Mouse (Mus musculus) kidney, postnatal 0 days (tissue): Measurements from ENCODE around the gene Spag5. TPM values are rescaled to one million over a fixed set of nuclear protein-coding genes. Genes with fewer than 3 reads are reported as not detected.

Experiments used
- ATAC-seq: fragments of 200-750 bp; cut with Nextera tagmentation; replicated peaks from 2 replicates; pipeline ENCODE4 v1.8.0; 2017; ENCODE audit warnings: low read depth, moderate number of reproducible peaks, moderate TSS enrichment, moderate library complexity; ENCODE audit not compliant: low FRiP score
- DNase-seq: peaks from one replicate; pipeline ENCODE4 v3.0.0-alpha.2; 2016; ENCODE audit warnings: low spot score
- H3K27ac ChIP-seq: fragments of 300-500 bp; sonication (generic); 2 replicates; pipeline ENCODE4 v1.5.1; 2014; ENCODE audit warnings: mild to moderate bottlenecking
- H3K27me3 ChIP-seq: fragments of 300-500 bp; sonication (generic); 2 replicates; pipeline ENCODE4 v1.6.1; 2014; ENCODE audit warnings: low read length, mixed read lengths; ENCODE audit not compliant: insufficient read depth
- H3K36me3 ChIP-seq: fragments of 300-500 bp; sonication (generic); 2 replicates; pipeline ENCODE4 v1.6.1; 2014; ENCODE audit warnings: low read length, mixed read lengths; ENCODE audit not compliant: insufficient read depth
- H3K4me1 ChIP-seq: fragments of 300-500 bp; sonication (generic); replicated peaks from 2 replicates; pipeline ENCODE4 v1.6.1; 2014; ENCODE audit warnings: antibody characterized with exemption, low read length, mixed read lengths; ENCODE audit not compliant: insufficient read depth
- H3K4me2 ChIP-seq: fragments of 300-500 bp; sonication (generic); 2 replicates; pipeline ENCODE4 v1.6.1; 2014; ENCODE audit warnings: mild to moderate bottlenecking, low read length, moderate library complexity, mixed read lengths
- H3K4me3 ChIP-seq: fragments of 300-500 bp; sonication (generic); replicated peaks from 2 replicates; pipeline ENCODE4 v1.5.1; 2014; ENCODE audit warnings: low read depth, low read length
- H3K9ac ChIP-seq: fragments of 300-500 bp; sonication (generic); 2 replicates; pipeline ENCODE4 v1.6.1; 2014; ENCODE audit warnings: low read depth, low read length
- H3K9me3 ChIP-seq: fragments of 300-500 bp; sonication (generic); replicated peaks from 2 replicates; pipeline ENCODE4 v1.6.1; 2016; ENCODE audit warnings: low read length, inconsistent platforms, mixed read lengths
- CTCF ChIP-seq: IDR thresholded peaks from 2 replicates; pipeline ENCODE4 v1.5.1; 2016; ENCODE audit warnings: antibody characterized with exemption, low read depth, mild to moderate bottlenecking, moderate library complexity
- WGBS: fragments of 180-500 bp; shearing (Covaris S2); extraction: QIAGEN DNeasy Blood & Tissue Kit; methylation state at CpG from one replicate; pipeline ENCODE4 v1.1.7; 2014; 5-methylcytosine and 5-hydroxymethylcytosine counted together
- polyA plus RNA-seq: library from polyadenylated mRNA; unstranded; fragments of >200 nt; fragmentation: Nextera tagmentation; extraction: Ambion mirVana; gene quantifications from 2 replicates; pipeline ENCODE4 v1.2.1, GENCODE M21; 2015

The Spag5 gene
- polyA plus RNA-seq, 1 experiment from 2014 or later = 12.4 TPM

GRCm38 (mm10) chr11:78327634-78328511 is 26.5 kb downstream of the Spag5 start, which contains the start of gene Pigs:
Pigs (plus strand) TSS chr11:78328415.
- Histone ChIP-seq H3K27me3 (no peaks in the 10 kb centered on the region), H3K4me2 (peak within 1 kb of the TSS; percentile 81), H3K27ac (peak within 1 kb of the TSS; percentile 58; the same call in 1 of the 2 replicates), H3K4me3 (peak within 1 kb of the TSS; percentile 86), H3K9me3 (no peaks in the 10 kb centered on the region), H3K36me3 (peaks cover 2% of the 10 kb centered on the region; the same call in 1 of the 2 replicates), H3K9ac (peak within 1 kb of the TSS; percentile 73), H3K4me1 (0 out of 2 replicates have a peak, but pooled peaks cover 3% of the 10 kb centered on the region)
- peak; percentile 33 for TF ChIP-seq CTCF
- ATAC-seq (peak; percentile 93), DNase-seq (peak; percentile 97)
- WGBS = 11% methylated on average over 37 of the region's 37 CpGs

- Histone ChIP-seq H3K9ac (peak overlapping the region; percentile 73), H3K36me3 (peaks cover 2% of the 10 kb centered on the region; the same call in 1 of the 2 replicates), H3K27me3 (no peaks in the 10 kb centered on the region), H3K4me2 (peak overlapping the region; percentile 81), H3K27ac (no peak overlapping the region), H3K4me1 (0 out of 2 replicates have a peak, but pooled peaks cover 3% of the 10 kb centered on the region), H3K4me3 (peak overlapping the region; percentile 86), H3K9me3 (no peaks in the 10 kb centered on the region)
- DNase-seq (no peak), ATAC-seq (peak; percentile 68)
- WGBS = under 1% methylated on average over 39 of the region's 41 CpGs
- no peak for TF ChIP-seq CTCF
Measured at GRCm38 (mm10) chr11:78328512-78329056, 27.3 kb downstream of the Spag5 start.

- H3K4me1 ChIP-seq = 0 out of 2 replicates have a peak, but pooled peaks cover 3% of the 10 kb centered on the region
- no peak overlapping the region for H3K4me2 ChIP-seq
- no peaks in the 10 kb centered on the region for H3K9me3 ChIP-seq
- H3K4me3 ChIP-seq = no peak overlapping the region
- no peak overlapping the region for H3K27ac ChIP-seq
- WGBS = 88% methylated on average over 12 of the region's 12 CpGs
- H3K27me3 ChIP-seq = no peaks in the 10 kb centered on the region
- peaks cover 14% of the 10 kb centered on the region; the same call in 1 of the 2 replicates for H3K36me3 ChIP-seq
- no peak for TF ChIP-seq CTCF
- no peak overlapping the region for H3K9ac ChIP-seq
- ATAC-seq (no peak), DNase-seq (no peak)
Measured at GRCm38 (mm10) chr11:78332676-78333075, 31.3 kb downstream of the Spag5 start.

- DNase-seq (no peak), ATAC-seq (no peak)
- H3K36me3 ChIP-seq = peaks cover 17% of the 10 kb centered on the region; the same call in 1 of the 2 replicates
- no peak for TF ChIP-seq CTCF
- H3K9ac ChIP-seq = no peak overlapping the region
- no peak overlapping the region for H3K4me3 ChIP-seq
- no peaks in the 10 kb centered on the region for H3K27me3 ChIP-seq
- no peak overlapping the region for H3K4me2 ChIP-seq
- H3K4me1 ChIP-seq = 0 out of 2 replicates have a peak, but pooled peaks cover 3% of the 10 kb centered on the region
- 77% methylated on average over 5 of the region's 5 CpGs for WGBS
- H3K27ac ChIP-seq = no peak overlapping the region
- no peaks in the 10 kb centered on the region for H3K9me3 ChIP-seq
Measured at GRCm38 (mm10) chr11:78333992-78334391, 32.7 kb downstream of the Spag5 start.

GRCm38 (mm10) chr11:78337040-78337439 is 35.7 kb downstream of the Spag5 start:
- H3K27me3 ChIP-seq = no peaks in the 10 kb centered on the region
- no peak for DNase-seq
- H3K36me3 ChIP-seq = peaks cover 22% of the 10 kb centered on the region; the same call in 1 of the 2 replicates
- H3K27ac ChIP-seq = no peak overlapping the region
- no peaks in the 10 kb centered on the region for H3K4me1 ChIP-seq
- no peak overlapping the region for H3K4me3 ChIP-seq
- no peak overlapping the region for H3K4me2 ChIP-seq
- 95% methylated on average over 8 of the region's 8 CpGs for WGBS
- no peak overlapping the region for H3K9ac ChIP-seq
- no peak for TF ChIP-seq CTCF
- no peak for ATAC-seq
- H3K9me3 ChIP-seq = no peaks in the 10 kb centered on the region

GRCm38 (mm10) chr11:78341702-78342101 is 40.4 kb downstream of the Spag5 start:
- WGBS = 66% methylated on average over 12 of the region's 12 CpGs
- Histone ChIP-seq H3K9me3 (no peaks in the 10 kb centered on the region), H3K9ac (no peak overlapping the region), H3K36me3 (peaks cover 13% of the 10 kb centered on the region; the same call in 1 of the 2 replicates), H3K4me3 (no peak overlapping the region), H3K4me2 (no peak overlapping the region), H3K27me3 (no peaks in the 10 kb centered on the region), H3K4me1 (peaks cover 11% of the 10 kb centered on the region; the same call in 1 of the 2 replicates), H3K27ac (no peak overlapping the region)
- TF ChIP-seq CTCF = no peak
- ATAC-seq = no peak
- DNase-seq = no peak
